Mouse (Mus musculus) ovary, adult 18-20 months (tissue): Measurements from ENCODE around the gene Fbxw25.
"Not testable (repeated sequence)": the region's sequence is repeated elsewhere in the genome, so short reads cannot be mapped to it uniquely, and the experiment has no call there.

Source experiments
- DNase-seq: peaks from one replicate; pipeline ENCODE4 v3.0.0; 2022; ENCODE audit warnings: low spot score, mixed read lengths

The Fbxw25 gene

GRCm38 (mm10) chr9:109664552-109664951 lies at the start of gene Fbxw25:
Fbxw25 (minus strand) TSS chr9:109664652.
- DNase-seq: not testable (repeated sequence)

- DNase-seq: not testable (repeated sequence)
Observed at GRCm38 (mm10) chr9:109702600-109702999, 38.1 kb upstream of the Fbxw25 start, which contains the start of gene Fbxw18. Fbxw18 (minus strand) TSS chr9:109702700.

- DNase-seq: no peak
Observed at GRCm38 (mm10) chr9:109685299-109685698, 20.8 kb upstream of the Fbxw25 start.

- not testable (repeated sequence) for DNase-seq
Observed at GRCm38 (mm10) chr9:109625957-109626356, 38.5 kb downstream of the Fbxw25 start, which contains the start of gene Fbxw24. Fbxw24 (minus strand) TSS chr9:109626057.

GRCm38 (mm10) chr9:109606837-109607236 lies 57.6 kb downstream of the Fbxw25 start:
- DNase-seq: not testable (repeated sequence)

GRCm38 (mm10) chr9:109602128-109602527 lies 62.3 kb downstream of the Fbxw25 start:
- not testable (repeated sequence) for DNase-seq

- DNase-seq: no peak
Observed at GRCm38 (mm10) chr9:109597226-109597625, 67.2 kb downstream of the Fbxw25 start.
